ENCODE assay signal across 8 mouse cellular contexts in genomic region chr1:87607385-87608091, GRCm38 (mm10). TPM values are rescaled to one million over a fixed set of nuclear protein-coding genes. Genes with fewer than 3 reads are reported as not detected.
DNase-seq lines count a peak whose midpoint lies in the region; ATAC-seq lines count a peak whose summit lies in the region.

No protein-coding gene starts in this region.

- H3K9ac ChIP-seq in heart, embryonic 16.5 days (ENCODE audit: low read length) = no peak overlapping the region

- no peak overlapping the region for H3K27ac ChIP-seq in heart, embryonic 10.5 days
- H3K27ac ChIP-seq in heart, embryonic 16.5 days (ENCODE audit: low read length) = no peak overlapping the region

- peak; percentile 41; the same call in 1 of the 2 replicates for ATAC-seq in heart, embryonic 16.5 days (replicated peaks; ENCODE audit: extremely low read depth, insufficient read depth, low FRiP score)

- H3K9me3 ChIP-seq in heart, embryonic 10.5 days = no peaks in the 10 kb centered on the region
- H3K9me3 ChIP-seq in heart, embryonic 16.5 days (replicated peaks; ENCODE audit: control insufficient read depth, low read length) = no peaks in the 10 kb centered on the region

- no peaks in the 10 kb centered on the region for H3K27me3 ChIP-seq in heart, embryonic 10.5 days (ENCODE audit: insufficient read depth, poor library complexity, severe bottlenecking)
- peaks cover 2% of the 10 kb centered on the region; the same call in 1 of the 2 replicates for H3K27me3 ChIP-seq in heart, embryonic 16.5 days (ENCODE audit: control insufficient read depth, insufficient read depth, low read length)

- DNase-seq in heart, adult 11 months = peak; percentile 93
- DNase-seq in heart, embryonic 10.5 days (ENCODE audit: low spot score) = no peak
- peak; percentile 79 for DNase-seq in CD4-positive, CD25-positive, alpha-beta regulatory T cell, adult 2 months (ENCODE audit: low read depth, low spot score)
- DNase-seq in cerebellum, adult 11-12 months = peak; percentile 58
- DNase-seq in layer of hippocampus, postnatal 36 days = peak; percentile 67 to 70
- DNase-seq in right cerebral cortex, postnatal 10 days (ENCODE audit: low spot score in 2 of 2) = peak; percentile 87 to 88
- no peak for DNase-seq in embryo, embryonic 9.5 days (ENCODE audit: extremely low spot score)

- H3K4me2 ChIP-seq in heart, embryonic 16.5 days (ENCODE audit: low read depth, low read length) = no peak overlapping the region

- no peaks in the 10 kb centered on the region for H3K4me1 ChIP-seq in heart, embryonic 10.5 days
- no peaks in the 10 kb centered on the region for H3K4me1 ChIP-seq in heart, embryonic 16.5 days (ENCODE audit: control insufficient read depth, insufficient read depth, low read length)

- WGBS in heart, embryonic 10.5 days = 73% methylated on average over 21 of the region's 21 CpGs
- 68% methylated on average over 21 of the region's 21 CpGs for WGBS in heart, embryonic 16.5 days

- no peak overlapping the region for H3K4me3 ChIP-seq in heart, embryonic 10.5 days
- no peak overlapping the region for H3K4me3 ChIP-seq in heart, embryonic 16.5 days (ENCODE audit: low read length)

- no peaks in the 10 kb centered on the region for H3K36me3 ChIP-seq in heart, embryonic 10.5 days
- no peaks in the 10 kb centered on the region for H3K36me3 ChIP-seq in heart, embryonic 16.5 days (ENCODE audit: control insufficient read depth, insufficient read depth)

RNA-seq across cellular contexts. Expression of gene Inpp5d, which starts 12.6 kb away (rescaled TPM):
- 5.1 and 6.0 TPM in 2 replicates for polyA plus RNA-seq in heart, embryonic 10.5 days (2016; fragmentation: Nextera tagmentation; extraction: Ambion mirVana)
- 5.2 and 6.9 TPM in 2 replicates for polyA plus RNA-seq in heart, embryonic 16.5 days (2015; fragmentation: Nextera tagmentation; extraction: Ambion mirVana)
- total RNA-seq in layer of hippocampus, postnatal 36 days (2021) = 10 to 100 TPM; 14.8 to 20.7 TPM

RNA-seq across cellular contexts. Expression of gene Ngef, which starts 33.9 kb away (rescaled TPM):
- polyA plus RNA-seq in heart, embryonic 10.5 days (2016; fragmentation: Nextera tagmentation; extraction: Ambion mirVana) = 0.20 and 0.88 TPM in 2 replicates
- 0.32 and 0.99 TPM in 2 replicates for polyA plus RNA-seq in heart, embryonic 16.5 days (2015; fragmentation: Nextera tagmentation; extraction: Ambion mirVana)
- total RNA-seq in layer of hippocampus, postnatal 36 days (2021) = 10 to 100 TPM; 91.3 to 99.4 TPM

Comparison
In these comparisons a context has a peak if more than half of its experiments do, and no peak if none do; other contexts are left out.
1. DNase-seq: peak in heart, adult 11 months (single experiment), CD4-positive, CD25-positive, alpha-beta regulatory T cell, adult 2 months (single experiment), cerebellum, adult 11-12 months (single experiment), layer of hippocampus, postnatal 36 days (2 of 2) and right cerebral cortex, postnatal 10 days (2 of 2); none in heart, embryonic 10.5 days (single experiment) and embryo, embryonic 9.5 days (single experiment).